9 mouse cellular contexts compared by ENCODE assay signal in genomic region chr7:115366910-115367309, GRCm38 (mm10).
DNase-seq lines count a peak whose midpoint lies in the region; ATAC-seq lines count a peak whose summit lies in the region.
"Had no signal": no experiment of that assay in that cellular context is flagged by ENCODE, and none has a peak within 500 bp of the region (broad histone marks: within the 10 kb centered on the region; RNA-seq: fewer than 3 reads in every experiment).

No protein-coding gene starts in this region.

- peak; percentile 27 to 79 for DNase-seq in heart, adult 18-20 months
- no peak for DNase-seq in heart, postnatal 25 days (ENCODE audit: low spot score)
- peak; percentile 81 for DNase-seq in adrenal gland, postnatal 14 days
- peak; percentile 51 for DNase-seq in embryonic facial prominence, embryonic 14.5 days (ENCODE audit: low spot score)
- peak; percentile 90 for DNase-seq in limb, embryonic 11.5 days (ENCODE audit: low spot score)
- DNase-seq in ovary, postnatal 36 days (ENCODE audit: low spot score), result peak; percentile 71
- peak; percentile 30 for DNase-seq in urinary bladder, postnatal 10 days (ENCODE audit: low spot score)

- H3K4me1 ChIP-seq in embryonic facial prominence, embryonic 14.5 days (ENCODE audit: control insufficient read depth, insufficient read depth, low read length), result peaks cover 9% of the 10 kb centered on the region; the same call in 1 of the 2 replicates
- H3K4me1 ChIP-seq in limb, embryonic 11.5 days (ENCODE audit: control insufficient read depth, insufficient read depth, low read length), result peaks cover 2% of the 10 kb centered on the region; the same call in 1 of the 2 replicates
- H3K4me1 ChIP-seq: liver, embryonic 15.5 days had no signal

- H3K9ac ChIP-seq in embryonic facial prominence, embryonic 14.5 days (ENCODE audit: low read depth, low read length), result no peak overlapping the region
- no peak overlapping the region for H3K9ac ChIP-seq in limb, embryonic 11.5 days (ENCODE audit: low read length)
- H3K9ac ChIP-seq: liver, embryonic 15.5 days had no signal

- ATAC-seq in embryonic facial prominence, embryonic 14.5 days (ENCODE audit: low read depth), result peak; percentile 42; the same call in 1 of the 2 replicates
- peak; percentile 53 to 64 for ATAC-seq in hematopoietic stem cell, adult 5-6 weeks (replicated peaks in 1 of 2; ENCODE audit: insufficient read depth in 1 of 2, low FRiP score in 2 of 2, low TSS enrichment in 1 of 2, low read depth in 1 of 2, poor library complexity in 2 of 2, severe bottlenecking in 2 of 2)
- ATAC-seq in limb, embryonic 11.5 days (ENCODE audit: insufficient number of reproducible peaks, low FRiP score, low TSS enrichment, low read depth), result no peak

- no peak overlapping the region for H3K4me2 ChIP-seq in embryonic facial prominence, embryonic 14.5 days (ENCODE audit: low read depth, low read length)
- no peak overlapping the region for H3K4me2 ChIP-seq in limb, embryonic 11.5 days (ENCODE audit: low read depth, severe bottlenecking)
- H3K4me2 ChIP-seq: liver, embryonic 15.5 days had no signal

- H3K9me3 ChIP-seq in embryonic facial prominence, embryonic 14.5 days (ENCODE audit: control insufficient read depth, low read length), result no peaks in the 10 kb centered on the region
- H3K9me3 ChIP-seq in limb, embryonic 11.5 days (ENCODE audit: control insufficient read depth, low read length), result no peaks in the 10 kb centered on the region
- H3K9me3 ChIP-seq: liver, embryonic 15.5 days had no signal

- no peak overlapping the region for H3K4me3 ChIP-seq in embryonic facial prominence, embryonic 14.5 days (ENCODE audit: low read depth, low read length)
- H3K4me3 ChIP-seq in limb, embryonic 11.5 days (ENCODE audit: low read depth, low read length), result no peak overlapping the region
- H3K4me3 ChIP-seq: liver, embryonic 15.5 days had no signal

- WGBS in embryonic facial prominence, embryonic 14.5 days, result 43% methylated on average over 5 of the region's 5 CpGs
- 35% methylated on average over 5 of the region's 5 CpGs for WGBS in limb, embryonic 11.5 days

- no peaks in the 10 kb centered on the region for H3K36me3 ChIP-seq in embryonic facial prominence, embryonic 14.5 days (ENCODE audit: control insufficient read depth, insufficient read depth, low read length)
- no peaks in the 10 kb centered on the region for H3K36me3 ChIP-seq in limb, embryonic 11.5 days (ENCODE audit: control insufficient read depth, insufficient read depth, low read length)
- H3K36me3 ChIP-seq: liver, embryonic 15.5 days had no signal

- intact Hi-C loops in heart, postnatal 25 days (cut with DNase I), result loop anchor here (5.0 to 10.0 kb wide), 3 partner anchors 152 to 665 kb away; no protein-coding TSS in a partner anchor

- H3K27me3 ChIP-seq in embryonic facial prominence, embryonic 14.5 days (replicated peaks; ENCODE audit: control insufficient read depth, insufficient read depth, low read length), result no peaks in the 10 kb centered on the region; the same call in 1 of the 2 replicates
- no peaks in the 10 kb centered on the region for H3K27me3 ChIP-seq in limb, embryonic 11.5 days (ENCODE audit: control insufficient read depth, insufficient read depth, low read length)
- H3K27me3 ChIP-seq: liver, embryonic 15.5 days had no signal

- no peak overlapping the region for H3K27ac ChIP-seq in embryonic facial prominence, embryonic 14.5 days (replicated peaks; ENCODE audit: low read depth, low read length)
- H3K27ac ChIP-seq in limb, embryonic 11.5 days (replicated peaks; ENCODE audit: low read depth, low read length), result no peak overlapping the region
- H3K27ac ChIP-seq: liver, embryonic 15.5 days had no signal
